Mouse (Mus musculus) ovary, postnatal 36 days (tissue): ENCODE data around the gene Gsdma3.
"Not testable (repeated sequence)": the region's sequence is repeated elsewhere in the genome, so short reads cannot be mapped to it uniquely, and the experiment has no call there.

ENCODE experiments used
- DNase-seq: peaks from one replicate; pipeline ENCODE4 v3.0.0; 2022; ENCODE audit warnings: low spot score, mixed read lengths

Gsdma3 gene

GRCm38 (mm10) chr11:98671284-98671815, 45.2 kb downstream of the Gsdma3 start:
- no peak for DNase-seq

- no peak for DNase-seq
These were observed 45.7 kb downstream of the Gsdma3 start for GRCm38 (mm10) chr11:98671857-98672256.

- DNase-seq, result no peak
These were observed 46.3 kb downstream of the Gsdma3 start for GRCm38 (mm10) chr11:98672482-98672881.

GRCm38 (mm10) chr11:98673136-98673535, 47.0 kb downstream of the Gsdma3 start:
- peak; percentile 67 for DNase-seq

GRCm38 (mm10) chr11:98675829-98676363, 49.7 kb downstream of the Gsdma3 start:
- no peak for DNase-seq

- no peak for DNase-seq
These were observed 53.9 kb downstream of the Gsdma3 start for GRCm38 (mm10) chr11:98680023-98680422.

GRCm38 (mm10) chr11:98680595-98680994, 54.4 kb downstream of the Gsdma3 start:
- not testable (repeated sequence) for DNase-seq

GRCm38 (mm10) chr11:98681186-98681585, 55.0 kb downstream of the Gsdma3 start:
- DNase-seq, result no peak

- DNase-seq, result peak; percentile 97
These were observed 55.9 kb downstream of the Gsdma3 start, which contains the start of gene Psmd3 for GRCm38 (mm10) chr11:98681786-98682745. Psmd3 (plus strand) TSS chr11:98682554.

GRCm38 (mm10) chr11:98682811-98683210, 56.7 kb downstream of the Gsdma3 start:
- no peak for DNase-seq

- DNase-seq, result no peak
These were observed 59.5 kb downstream of the Gsdma3 start for GRCm38 (mm10) chr11:98685642-98686041.

GRCm38 (mm10) chr11:98686976-98687375, 60.8 kb downstream of the Gsdma3 start:
- DNase-seq, result no peak
